Mouse (Mus musculus): ENCODE measurements around the gene Tanc2.

GRCm38 (mm10) chr11:105927065-105928030, 337.6 kb downstream of the Tanc2 start:
- TF ChIP-seq CTCF (IDR thresholded peaks at IDR 0.05; ENCODE audit: low read depth) = peak; percentile 89
- no peak for TF ChIP-seq EP300 (IDR thresholded peaks at IDR 0.05; ENCODE audit: low read depth)

Measured in heart, postnatal 0 days (tissue).